Mouse (Mus musculus) kidney, embryonic 15.5 days (tissue): Measurements from ENCODE around the gene Ptprg. TPM values are rescaled to one million over a fixed set of nuclear protein-coding genes. Genes with fewer than 3 reads are reported as not detected.

ENCODE experiments used
- ATAC-seq: fragments of 200-750 bp; cut with Nextera tagmentation; replicated peaks from 2 replicates; pipeline ENCODE4 v1.8.0; 2017; ENCODE audit warnings: moderate TSS enrichment; ENCODE audit not compliant: low FRiP score
- H3K27ac ChIP-seq: fragments of 300-500 bp; sonication (generic); 2 replicates; pipeline ENCODE4 v1.5.1; 2015; ENCODE audit warnings: mild to moderate bottlenecking, inconsistent platforms
- H3K27me3 ChIP-seq: fragments of 300-500 bp; sonication (generic); 2 replicates; pipeline ENCODE4 v1.6.1; 2015; ENCODE audit warnings: inconsistent platforms
- H3K36me3 ChIP-seq: fragments of 300-500 bp; sonication (generic); 2 replicates; pipeline ENCODE4 v1.6.1; 2015; ENCODE audit warnings: inconsistent platforms
- H3K4me1 ChIP-seq: fragments of 300-500 bp; sonication (generic); 2 replicates; pipeline ENCODE4 v1.6.1; 2015; ENCODE audit warnings: inconsistent platforms
- H3K4me2 ChIP-seq: fragments of 300-500 bp; sonication (generic); 2 replicates; pipeline ENCODE4 v1.6.1; 2015; ENCODE audit warnings: moderate library complexity, mild to moderate bottlenecking, inconsistent platforms
- H3K4me3 ChIP-seq: fragments of 300-500 bp; sonication (generic); replicated peaks from 2 replicates; pipeline ENCODE4 v1.5.1; 2015; ENCODE audit warnings: mild to moderate bottlenecking, inconsistent platforms
- H3K9ac ChIP-seq: fragments of 300-500 bp; sonication (generic); 2 replicates; pipeline ENCODE4 v1.6.1; 2015; ENCODE audit warnings: mild to moderate bottlenecking, inconsistent platforms
- H3K9me3 ChIP-seq: fragments of 300-500 bp; sonication (generic); replicated peaks from 2 replicates; pipeline ENCODE4 v1.6.1; 2016; ENCODE audit warnings: inconsistent platforms
- WGBS: fragments of 180-500 bp; shearing (Covaris S2); methylation state at CpG from one replicate; pipeline ENCODE4 v1.1.7; 2015; ENCODE audit warnings: mixed read lengths; 5-methylcytosine and 5-hydroxymethylcytosine counted together
- polyA plus RNA-seq: library from polyadenylated mRNA; unstranded; fragments of >200 nt; fragmentation: Nextera tagmentation; extraction: Ambion mirVana; gene quantifications from 2 replicates; pipeline ENCODE4 v1.2.1, GENCODE M21; 2015

Gene Ptprg
- polyA plus RNA-seq, 1 experiment from 2014 or later: 40.4 TPM

- no peaks in the 10 kb centered on the region for H3K9me3 ChIP-seq
- ATAC-seq: no peak
- H3K9ac ChIP-seq: no peak overlapping the region
- H3K27ac ChIP-seq: no peak overlapping the region
- peaks cover 12% of the 10 kb centered on the region for H3K4me1 ChIP-seq
- H3K4me2 ChIP-seq: no peak overlapping the region
- no peak overlapping the region for H3K4me3 ChIP-seq
- 78% methylated on average over 3 of the region's 3 CpGs for WGBS
- H3K36me3 ChIP-seq: no peaks in the 10 kb centered on the region
- H3K27me3 ChIP-seq: no peaks in the 10 kb centered on the region
These were observed 299.6 kb downstream of the Ptprg start for GRCm38 (mm10) chr14:11852896-11853295.

DNA sequence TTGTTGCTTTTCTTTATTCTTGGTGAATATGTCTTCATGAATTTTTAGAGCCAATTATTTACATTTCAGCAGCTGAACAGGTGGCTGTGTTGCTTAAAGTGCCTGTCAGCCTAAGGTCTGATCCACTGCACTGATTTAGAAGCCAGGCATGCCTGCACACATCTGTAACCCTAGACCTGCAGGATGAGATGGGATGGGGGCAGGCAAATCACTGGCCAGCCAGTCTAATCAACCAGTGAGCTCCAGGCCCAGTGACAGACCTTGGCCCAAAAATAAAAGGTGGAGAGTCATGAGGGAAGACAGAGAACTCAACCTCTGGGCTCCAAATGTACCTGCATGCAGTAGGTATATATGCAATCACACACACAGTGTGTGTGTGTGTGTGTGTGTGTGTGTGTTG, 302.2 kb downstream of the Ptprg start:
- Histone ChIP-seq H3K9me3 (no peaks in the 10 kb centered on the region), H3K27me3 (no peaks in the 10 kb centered on the region), H3K4me1 (peaks cover 24% of the 10 kb centered on the region), H3K36me3 (no peaks in the 10 kb centered on the region), H3K4me2 (no peak overlapping the region), H3K27ac (no peak overlapping the region), H3K9ac (no peak overlapping the region), H3K4me3 (no peak overlapping the region)
- ATAC-seq: peak; percentile 63; the same call in 1 of the 2 replicates

- WGBS: 33% methylated on average over 3 of the region's 3 CpGs
- no peak overlapping the region for H3K4me2 ChIP-seq
- H3K27ac ChIP-seq: no peak overlapping the region
- H3K9ac ChIP-seq: no peak overlapping the region
- peak; percentile 24; the same call in 1 of the 2 replicates for ATAC-seq
- no peaks in the 10 kb centered on the region for H3K9me3 ChIP-seq
- no peaks in the 10 kb centered on the region for H3K27me3 ChIP-seq
- H3K4me3 ChIP-seq: no peak overlapping the region
- peaks cover 26% of the 10 kb centered on the region for H3K4me1 ChIP-seq
- H3K36me3 ChIP-seq: no peaks in the 10 kb centered on the region
These were observed 304.7 kb downstream of the Ptprg start for GRCm38 (mm10) chr14:11857928-11858481.

- no peak for ATAC-seq
- WGBS: 63% methylated on average over 3 of the region's 3 CpGs
- no peaks in the 10 kb centered on the region for H3K9me3 ChIP-seq
- H3K27ac ChIP-seq: no peak overlapping the region
- H3K4me3 ChIP-seq: no peak overlapping the region
- H3K4me2 ChIP-seq: no peak overlapping the region
- peaks cover 32% of the 10 kb centered on the region for H3K4me1 ChIP-seq
- no peaks in the 10 kb centered on the region for H3K36me3 ChIP-seq
- no peak overlapping the region for H3K9ac ChIP-seq
- H3K27me3 ChIP-seq: no peaks in the 10 kb centered on the region
These were observed 310.0 kb downstream of the Ptprg start for GRCm38 (mm10) chr14:11863286-11863685.

- no peaks in the 10 kb centered on the region for H3K27me3 ChIP-seq
- peaks cover 27% of the 10 kb centered on the region for H3K4me1 ChIP-seq
- 19% methylated on average over 3 of the region's 3 CpGs for WGBS
- no peaks in the 10 kb centered on the region for H3K9me3 ChIP-seq
- no peak for ATAC-seq
- H3K4me2 ChIP-seq: no peak overlapping the region
- H3K36me3 ChIP-seq: no peaks in the 10 kb centered on the region
- no peak overlapping the region for H3K27ac ChIP-seq
- no peak overlapping the region for H3K4me3 ChIP-seq
- H3K9ac ChIP-seq: no peak overlapping the region
These were observed 311.5 kb downstream of the Ptprg start for GRCm38 (mm10) chr14:11864840-11865239.

DNA sequence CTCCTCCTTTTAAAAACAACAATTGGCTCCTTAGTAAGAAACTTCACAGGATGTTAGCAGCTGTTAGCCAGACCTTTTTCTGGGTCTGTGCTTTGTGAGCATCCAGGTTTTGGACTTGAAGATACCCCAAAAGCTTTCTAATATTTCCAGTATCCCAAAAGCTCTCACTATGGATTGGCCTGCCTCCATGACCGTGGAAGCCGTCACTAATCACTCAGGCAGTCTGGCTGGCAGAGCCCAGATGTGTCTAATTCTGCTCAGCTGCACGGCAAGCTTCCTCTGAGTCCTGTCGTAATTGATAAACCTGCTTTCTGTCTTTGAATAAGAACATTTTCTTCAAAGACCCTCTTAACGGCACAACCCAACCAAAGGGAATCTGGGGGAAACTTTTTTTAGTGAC, 312.0 kb downstream of the Ptprg start:
- Histone ChIP-seq H3K4me1 (peaks cover 31% of the 10 kb centered on the region), H3K27me3 (no peaks in the 10 kb centered on the region), H3K9me3 (no peaks in the 10 kb centered on the region), H3K4me2 (no peak overlapping the region), H3K4me3 (no peak overlapping the region), H3K27ac (no peak overlapping the region), H3K36me3 (no peaks in the 10 kb centered on the region), H3K9ac (no peak overlapping the region)
- 42% methylated on average over 5 of the region's 5 CpGs for WGBS
- no peak; the same call in 1 of the 2 replicates for ATAC-seq

- no peak overlapping the region for H3K4me3 ChIP-seq
- H3K27ac ChIP-seq: no peak overlapping the region
- H3K4me1 ChIP-seq: peaks cover 31% of the 10 kb centered on the region
- ATAC-seq: no peak
- H3K36me3 ChIP-seq: no peaks in the 10 kb centered on the region
- no peaks in the 10 kb centered on the region for H3K9me3 ChIP-seq
- H3K4me2 ChIP-seq: no peak overlapping the region
- H3K27me3 ChIP-seq: no peaks in the 10 kb centered on the region
- 79% methylated on average over 6 of the region's 6 CpGs for WGBS
- H3K9ac ChIP-seq: no peak overlapping the region
These were observed 312.5 kb downstream of the Ptprg start for GRCm38 (mm10) chr14:11865872-11866271.

GRCm38 (mm10) chr14:11866416-11866815, 313.1 kb downstream of the Ptprg start:
- ATAC-seq: no peak
- no peak overlapping the region for H3K4me2 ChIP-seq
- no peak overlapping the region for H3K4me3 ChIP-seq
- no peak overlapping the region for H3K9ac ChIP-seq
- H3K9me3 ChIP-seq: no peaks in the 10 kb centered on the region
- WGBS: 67% methylated on average over 7 of the region's 7 CpGs
- H3K27me3 ChIP-seq: no peaks in the 10 kb centered on the region
- H3K4me1 ChIP-seq: peaks cover 31% of the 10 kb centered on the region
- H3K36me3 ChIP-seq: no peaks in the 10 kb centered on the region
- no peak overlapping the region for H3K27ac ChIP-seq

GRCm38 (mm10) chr14:11868636-11869035, 315.3 kb downstream of the Ptprg start:
- Histone ChIP-seq H3K4me1 (peaks cover 23% of the 10 kb centered on the region), H3K27ac (no peak overlapping the region), H3K36me3 (no peaks in the 10 kb centered on the region), H3K4me3 (no peak overlapping the region), H3K27me3 (no peaks in the 10 kb centered on the region), H3K9ac (no peak overlapping the region), H3K4me2 (no peak overlapping the region), H3K9me3 (no peaks in the 10 kb centered on the region)
- 48% methylated on average over 6 of the region's 6 CpGs for WGBS
- no peak for ATAC-seq

DNA sequence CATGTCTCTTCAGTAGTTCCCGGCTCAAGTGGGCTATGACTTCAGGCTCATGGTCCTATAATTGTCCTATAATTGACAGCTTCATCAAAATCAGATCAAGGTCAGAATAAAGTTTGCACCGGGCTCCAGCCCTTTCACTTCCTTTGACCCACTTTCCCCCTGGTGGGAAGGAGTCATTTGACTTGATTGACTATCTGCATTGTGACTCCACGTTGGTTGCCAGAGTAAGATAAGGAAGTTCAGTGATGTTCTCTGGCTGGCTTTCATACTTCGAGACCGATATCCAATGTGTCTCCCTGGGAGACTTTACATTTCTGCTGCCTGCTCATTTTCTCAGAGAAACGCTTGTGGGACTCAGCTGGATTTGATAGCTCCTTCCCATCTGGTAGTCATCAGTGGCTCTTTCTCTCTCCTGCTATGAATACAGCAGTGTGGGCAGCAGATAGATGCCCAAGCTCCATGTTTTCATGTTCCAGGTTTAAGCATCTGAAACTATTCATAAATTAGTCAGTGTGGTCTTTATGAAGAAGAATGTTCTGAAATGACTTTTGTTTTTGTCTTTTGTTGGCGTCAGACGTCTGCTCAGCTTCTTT, 318.5 kb downstream of the Ptprg start:
- no peaks in the 10 kb centered on the region for H3K9me3 ChIP-seq
- no peak overlapping the region for H3K27ac ChIP-seq
- H3K27me3 ChIP-seq: no peaks in the 10 kb centered on the region
- ATAC-seq: no peak
- peaks cover 8% of the 10 kb centered on the region; the same call in 1 of the 2 replicates for H3K4me1 ChIP-seq
- H3K4me2 ChIP-seq: no peak overlapping the region
- WGBS: 64% methylated on average over 8 of the region's 8 CpGs
- no peak overlapping the region for H3K9ac ChIP-seq
- no peak overlapping the region for H3K4me3 ChIP-seq
- no peaks in the 10 kb centered on the region for H3K36me3 ChIP-seq

- WGBS: 85% methylated on average over 6 of the region's 6 CpGs
- H3K4me1 ChIP-seq: peaks cover 11% of the 10 kb centered on the region; the same call in 1 of the 2 replicates
- H3K9ac ChIP-seq: no peak overlapping the region
- ATAC-seq: no peak
- H3K27me3 ChIP-seq: no peaks in the 10 kb centered on the region
- no peaks in the 10 kb centered on the region for H3K9me3 ChIP-seq
- H3K36me3 ChIP-seq: no peaks in the 10 kb centered on the region
- no peak overlapping the region for H3K27ac ChIP-seq
- H3K4me3 ChIP-seq: no peak overlapping the region
- no peak overlapping the region for H3K4me2 ChIP-seq
These were observed 320.9 kb downstream of the Ptprg start for GRCm38 (mm10) chr14:11874266-11874665.

DNA sequence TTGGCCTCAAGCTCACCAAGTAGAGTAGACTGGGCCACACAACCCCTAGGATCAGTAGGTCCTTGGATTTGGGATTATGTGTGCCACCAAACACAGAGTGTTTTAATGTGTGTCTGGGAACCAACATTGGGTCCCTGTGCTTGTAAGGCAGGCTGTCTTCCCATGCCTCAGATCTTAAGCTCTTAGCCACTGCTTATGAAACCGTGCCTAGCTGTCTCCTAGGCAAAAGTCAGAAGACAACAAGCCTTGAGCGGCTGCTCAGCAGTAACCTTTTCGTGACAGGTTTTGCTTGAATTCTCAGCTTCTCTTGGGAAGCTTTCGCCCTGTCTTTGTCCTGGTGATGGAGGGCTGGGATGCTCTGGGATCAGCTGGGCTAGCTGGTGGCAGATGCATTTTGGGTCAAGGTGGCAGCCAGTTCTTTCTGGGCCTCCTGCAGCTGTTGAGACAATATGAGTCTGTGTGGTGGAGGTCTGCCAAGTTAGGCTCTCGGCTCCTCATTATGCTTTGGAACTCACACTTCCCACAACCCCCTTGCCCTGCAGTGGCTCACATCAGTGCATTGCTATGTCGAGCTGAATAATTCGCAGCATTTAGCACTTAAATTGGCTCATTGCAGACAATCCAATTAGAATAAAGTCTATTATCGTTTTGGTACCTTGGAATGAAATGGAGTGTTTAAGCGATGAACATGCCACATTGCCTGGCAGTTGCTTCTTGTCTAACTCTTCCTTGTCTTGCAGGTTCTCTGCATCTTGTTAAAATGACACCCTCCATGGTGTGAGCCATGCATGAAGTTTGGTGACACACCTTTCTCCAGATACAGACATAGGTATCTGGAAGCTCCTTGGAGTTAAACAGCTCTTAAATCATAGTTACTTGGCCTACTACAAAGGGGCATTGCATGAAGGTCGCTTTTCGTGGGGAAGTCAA, 321.9 kb downstream of the Ptprg start:
- H3K4me3 ChIP-seq: no peak overlapping the region
- H3K4me2 ChIP-seq: no peak overlapping the region
- WGBS: 85% methylated on average over 11 of the region's 11 CpGs
- H3K36me3 ChIP-seq: no peaks in the 10 kb centered on the region
- H3K27ac ChIP-seq: no peak overlapping the region
- no peaks in the 10 kb centered on the region for H3K9me3 ChIP-seq
- H3K27me3 ChIP-seq: no peaks in the 10 kb centered on the region
- H3K9ac ChIP-seq: no peak overlapping the region
- peaks cover 17% of the 10 kb centered on the region for H3K4me1 ChIP-seq
- ATAC-seq: no peak
